Mouse (Mus musculus): ENCODE measurements around the gene Card14.

DNA sequence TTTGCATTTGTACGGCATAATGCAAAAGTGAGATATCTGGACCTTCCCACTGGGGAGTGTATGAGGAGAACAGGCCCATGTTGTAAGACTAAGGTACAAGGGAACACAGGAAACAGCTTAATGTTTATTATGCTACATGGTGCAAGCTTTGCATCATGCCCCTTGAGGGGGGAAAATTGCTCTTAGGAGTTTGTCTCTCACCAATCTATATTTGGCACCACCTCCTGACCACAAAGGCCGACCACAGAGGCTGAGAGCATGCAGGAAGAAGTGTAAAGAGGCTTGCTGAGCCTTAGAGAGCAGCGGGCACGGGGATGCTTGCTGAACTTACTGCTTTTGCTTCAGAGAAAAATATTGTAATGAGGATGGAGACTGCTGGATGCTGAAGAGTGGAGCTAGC lies 77.3 kb downstream of the Card14 start:
- no peak for TF ChIP-seq CTCF (IDR thresholded peaks at IDR 0.05; ENCODE audit: insufficient read depth, low read length)
- no peak for TF ChIP-seq POLR2A (IDR thresholded peaks at IDR 0.05; ENCODE audit: borderline replicate concordance, extremely low read depth, low read depth, low read length)

All from lung, adult 2 months (tissue).